Mouse (Mus musculus) kidney, adult 2 months (tissue): ENCODE data around the gene Zfp414. TPM values are rescaled to one million over a fixed set of nuclear protein-coding genes. Genes with fewer than 3 reads are reported as not detected.

Source experiments
- DNase-seq: peaks from one replicate; pipeline ENCODE4 v3.0.0; 2021
- H3K27ac ChIP-seq: fragments of 200-500 bp; 2 replicates; pipeline ENCODE4 v1.5.1; 2012; ENCODE audit warnings: low read depth, low read length, control low read depth, inconsistent platforms; ENCODE audit not compliant: insufficient read depth
- H3K27me3 ChIP-seq: fragments of 200-500 bp; replicated peaks from 2 replicates; pipeline ENCODE4 v1.6.1; 2012; ENCODE audit warnings: mild to moderate bottlenecking, moderate library complexity, low read length, inconsistent platforms; ENCODE audit not compliant: control insufficient read depth, insufficient read depth
- H3K36me3 ChIP-seq: fragments of 200-500 bp; 2 replicates; pipeline ENCODE4 v1.6.1; 2012; ENCODE audit warnings: mild to moderate bottlenecking, moderate library complexity, low read length, inconsistent platforms; ENCODE audit not compliant: control insufficient read depth, insufficient read depth
- H3K4me1 ChIP-seq: fragments of 200-500 bp; 2 replicates; pipeline ENCODE4 v1.6.1; 2011; ENCODE audit warnings: low read length; ENCODE audit not compliant: control insufficient read depth, insufficient read depth
- H3K4me3 ChIP-seq: fragments of 200-500 bp; 2 replicates; pipeline ENCODE4 v1.5.1; 2011; ENCODE audit warnings: mild to moderate bottlenecking, low read depth, low read length, control low read depth; ENCODE audit not compliant: insufficient read depth
- CTCF ChIP-seq: fragments of 200-500 bp; conservative IDR thresholded peaks from 2 replicates; pipeline ENCODE4 v1.5.1; 2011; ENCODE audit warnings: low read depth, mild to moderate bottlenecking, control low read depth, low read length, moderate library complexity, mixed read lengths; ENCODE audit not compliant: insufficient read depth, insufficient read length
- POLR2A ChIP-seq: fragments of 200-500 bp; IDR thresholded peaks from one replicate; pipeline ENCODE4 v1.6.1; 2011; ENCODE audit warnings: low read depth, low read length, control low read depth
- WGBS: fragments of 180-500 bp; shearing (Covaris S2); methylation state at CpG from one replicate; pipeline ENCODE4 v1.1.7; 2018; 5-methylcytosine and 5-hydroxymethylcytosine counted together
- polyA plus RNA-seq: library from polyadenylated mRNA; depleted of rRNA; stranded (reverse); fragments of >200 nt; gene quantifications from 2 replicates; pipeline ENCODE4 v1.2.3, GENCODE M21; 2012

Zfp414 gene
- polyA plus RNA-seq, 1 experiment = 43.2 TPM

GRCm38 (mm10) chr17:33631236-33631635 lies 2.3 kb downstream of the Zfp414 start:
- Histone ChIP-seq H3K27ac (no peak overlapping the region), H3K27me3 (no peaks in the 10 kb centered on the region), H3K36me3 (no peaks in the 10 kb centered on the region), H3K4me3 (no peak overlapping the region), H3K4me1 (peaks cover 13% of the 10 kb centered on the region)
- no peak for DNase-seq
- WGBS = 95% methylated on average over 9 of the region's 9 CpGs
- no peak for TF ChIP-seq CTCF
- no peak for TF ChIP-seq POLR2A

- no peak for DNase-seq
- H3K4me3 ChIP-seq = no peak overlapping the region
- WGBS = 75% methylated on average over 5 of the region's 5 CpGs
- no peak overlapping the region for H3K27ac ChIP-seq
- H3K27me3 ChIP-seq = no peaks in the 10 kb centered on the region
- no peak for TF ChIP-seq CTCF
- TF ChIP-seq POLR2A = no peak
- no peaks in the 10 kb centered on the region for H3K36me3 ChIP-seq
- peaks cover 13% of the 10 kb centered on the region for H3K4me1 ChIP-seq
These were observed 2.9 kb downstream of the Zfp414 start for GRCm38 (mm10) chr17:33631796-33632195.

- Histone ChIP-seq H3K4me1 (no peaks in the 10 kb centered on the region), H3K4me3 (no peak overlapping the region), H3K27ac (no peak overlapping the region), H3K36me3 (no peaks in the 10 kb centered on the region), H3K27me3 (no peaks in the 10 kb centered on the region)
- no peak for TF ChIP-seq POLR2A
- TF ChIP-seq CTCF = no peak
- 80% methylated on average over 2 of the region's 2 CpGs for WGBS
- peak; percentile 23 for DNase-seq
These were observed 8.1 kb downstream of the Zfp414 start for GRCm38 (mm10) chr17:33637038-33637437.

- Histone ChIP-seq H3K27me3 (no peaks in the 10 kb centered on the region), H3K4me3 (no peak within 1 kb of the TSS), H3K36me3 (no peaks in the 10 kb centered on the region), H3K4me1 (no peaks in the 10 kb centered on the region), H3K27ac (no peak within 1 kb of the TSS)
- WGBS = 61% methylated on average over 4 of the region's 4 CpGs
- no peak for DNase-seq
- TF ChIP-seq POLR2A (no peak), CTCF (no peak)
These were observed 8.8 kb downstream of the Zfp414 start, which contains the start of gene Pram1 for GRCm38 (mm10) chr17:33637516-33638276. Pram1 (plus strand) TSS chr17:33638056.

GRCm38 (mm10) chr17:33639743-33640142 lies 10.9 kb downstream of the Zfp414 start:
- Histone ChIP-seq H3K36me3 (no peaks in the 10 kb centered on the region), H3K4me1 (no peaks in the 10 kb centered on the region), H3K27me3 (no peaks in the 10 kb centered on the region), H3K27ac (no peak overlapping the region), H3K4me3 (no peak overlapping the region)
- TF ChIP-seq CTCF (no peak), POLR2A (no peak)
- 49% methylated on average over 6 of the region's 6 CpGs for WGBS
- no peak for DNase-seq

GRCm38 (mm10) chr17:33644068-33644467 lies 15.2 kb downstream of the Zfp414 start:
- Histone ChIP-seq H3K27me3 (no peaks in the 10 kb centered on the region), H3K4me3 (no peak overlapping the region), H3K36me3 (peaks cover 2% of the 10 kb centered on the region), H3K27ac (no peak overlapping the region), H3K4me1 (no peaks in the 10 kb centered on the region)
- 97% methylated on average over 4 of the region's 4 CpGs for WGBS
- TF ChIP-seq CTCF (no peak), POLR2A (no peak)
- DNase-seq = no peak

GRCm38 (mm10) chr17:33645073-33645472 lies 16.2 kb downstream of the Zfp414 start:
- Histone ChIP-seq H3K27ac (no peak overlapping the region), H3K36me3 (peaks cover 2% of the 10 kb centered on the region), H3K4me3 (no peak overlapping the region), H3K27me3 (no peaks in the 10 kb centered on the region), H3K4me1 (no peaks in the 10 kb centered on the region)
- TF ChIP-seq POLR2A (no peak), CTCF (no peak)
- WGBS = 91% methylated on average over 8 of the region's 8 CpGs
- DNase-seq = no peak
